Mouse (Mus musculus) liver, embryonic 12.5 days (tissue): ENCODE results near the gene Ppp6r2. TPM values are rescaled to one million over a fixed set of nuclear protein-coding genes. Genes with fewer than 3 reads are reported as not detected.

ENCODE experiments used
- ATAC-seq: fragments of 200-750 bp; cut with Nextera tagmentation; 2 replicates; pipeline ENCODE4 v1.8.0; 2017; ENCODE audit warnings: moderate number of reproducible peaks, mild to moderate bottlenecking, moderate library complexity
- H3K27ac ChIP-seq: fragments of 300-500 bp; sonication (generic); 2 replicates; pipeline ENCODE4 v1.5.1; 2016; ENCODE audit warnings: mild to moderate bottlenecking
- H3K27me3 ChIP-seq: fragments of 300-500 bp; sonication (generic); replicated peaks from 2 replicates; pipeline ENCODE4 v1.6.1; 2016; ENCODE audit warnings: mild to moderate bottlenecking, moderate library complexity
- H3K36me3 ChIP-seq: fragments of 300-500 bp; sonication (generic); 2 replicates; pipeline ENCODE4 v1.6.1; 2016; ENCODE audit warnings: mild to moderate bottlenecking, moderate library complexity
- H3K4me1 ChIP-seq: fragments of 300-500 bp; sonication (generic); 2 replicates; pipeline ENCODE4 v1.6.1; 2016
- H3K4me2 ChIP-seq: fragments of 300-500 bp; sonication (generic); 2 replicates; pipeline ENCODE4 v1.6.1; 2016; ENCODE audit warnings: mild to moderate bottlenecking, moderate library complexity
- H3K4me3 ChIP-seq: fragments of 300-500 bp; sonication (generic); 2 replicates; pipeline ENCODE4 v1.5.1; 2016; ENCODE audit warnings: mild to moderate bottlenecking, moderate library complexity
- H3K9ac ChIP-seq: fragments of 300-500 bp; sonication (generic); 2 replicates; pipeline ENCODE4 v1.6.1; 2016; ENCODE audit warnings: mild to moderate bottlenecking, moderate library complexity
- H3K9me3 ChIP-seq: fragments of 300-500 bp; sonication (generic); replicated peaks from 2 replicates; pipeline ENCODE4 v1.6.1; 2016; ENCODE audit warnings: mild to moderate bottlenecking, moderate library complexity
- WGBS: fragments of 180-500 bp; shearing (Covaris S2); methylation state at CpG from one replicate; pipeline ENCODE4 v1.1.7; 2016; ENCODE audit not compliant: insufficient replicate concordance; 5-methylcytosine and 5-hydroxymethylcytosine counted together
- polyA plus RNA-seq: library from polyadenylated mRNA; unstranded; fragments of >200 nt; fragmentation: Nextera tagmentation; extraction: Ambion mirVana; gene quantifications from 2 replicates; pipeline ENCODE4 v1.2.1, GENCODE M21; 2016

Gene Ppp6r2
- polyA plus RNA-seq, 1 experiment from 2014 or later = 21.4 TPM

GRCm38 (mm10) chr15:89315190-89315731 lies 103.9 kb downstream of the Ppp6r2 start, which contains the start of gene Sbf1:
Sbf1 (minus strand) TSS chr15:89315311.
- under 1% methylated on average over 37 of the region's 37 CpGs for WGBS
- H3K9ac ChIP-seq = peak within 1 kb of the TSS; percentile 88
- H3K4me1 ChIP-seq = peaks cover 53% of the 10 kb centered on the region

GRCm38 (mm10) chr15:89316146-89316545 lies 104.8 kb downstream of the Ppp6r2 start:
- H3K27ac ChIP-seq = no peak overlapping the region; the same call in 1 of the 2 replicates
- H3K9ac ChIP-seq = no peak overlapping the region
- peak overlapping the region; percentile 97 for H3K4me2 ChIP-seq
- no peaks in the 10 kb centered on the region for H3K36me3 ChIP-seq
- no peaks in the 10 kb centered on the region for H3K9me3 ChIP-seq
- peaks cover 52% of the 10 kb centered on the region for H3K4me1 ChIP-seq
- H3K4me3 ChIP-seq = no peak overlapping the region
- WGBS = 72% methylated on average over 11 of the region's 11 CpGs
- no peak for ATAC-seq
- H3K27me3 ChIP-seq = peaks cover 3% of the 10 kb centered on the region; the same call in 1 of the 2 replicates

More at GRCm38 (mm10) chr15:89315190-89315731, 103.9 kb downstream of the Ppp6r2 start, which contains the start of gene Sbf1:
- peak within 1 kb of the TSS; percentile 86 for H3K4me3 ChIP-seq
- H3K27ac ChIP-seq = peak within 1 kb of the TSS; percentile 75
- H3K36me3 ChIP-seq = no peaks in the 10 kb centered on the region
- peak; percentile 100 for ATAC-seq
- peak within 1 kb of the TSS; percentile 97 for H3K4me2 ChIP-seq
- no peaks in the 10 kb centered on the region for H3K27me3 ChIP-seq
- H3K9me3 ChIP-seq = no peaks in the 10 kb centered on the region

GRCm38 (mm10) chr15:89321264-89321663 lies 109.9 kb downstream of the Ppp6r2 start:
- WGBS = 27% methylated on average over 8 of the region's 8 CpGs
- H3K4me1 ChIP-seq = peaks cover 39% of the 10 kb centered on the region
- H3K36me3 ChIP-seq = no peaks in the 10 kb centered on the region
- H3K4me2 ChIP-seq = peak overlapping the region; percentile 53
- no peaks in the 10 kb centered on the region for H3K9me3 ChIP-seq
- H3K4me3 ChIP-seq = no peak overlapping the region
- H3K27ac ChIP-seq = peak overlapping the region; percentile 62; the same call in 1 of the 2 replicates
- peak overlapping the region; percentile 28; the same call in 1 of the 2 replicates for H3K9ac ChIP-seq
- peaks cover 38% of the 10 kb centered on the region for H3K27me3 ChIP-seq
- peak; percentile 60 for ATAC-seq

GRCm38 (mm10) chr15:89322670-89323522 lies 111.5 kb downstream of the Ppp6r2 start, which contains the start of gene Adm2:
Adm2 (plus strand) TSS chr15:89322720.
- Histone ChIP-seq H3K4me3 (peak within 1 kb of the TSS; percentile 57), H3K9me3 (no peaks in the 10 kb centered on the region), H3K27me3 (peaks cover 43% of the 10 kb centered on the region), H3K27ac (peak within 1 kb of the TSS; percentile 62; the same call in 1 of the 2 replicates), H3K4me2 (peak within 1 kb of the TSS; percentile 72), H3K9ac (peak within 1 kb of the TSS; percentile 69), H3K4me1 (peaks cover 39% of the 10 kb centered on the region), H3K36me3 (no peaks in the 10 kb centered on the region)
- ATAC-seq = peak; percentile 57
- WGBS = 8% methylated on average over 26 of the region's 26 CpGs

- Histone ChIP-seq H3K36me3 (no peaks in the 10 kb centered on the region), H3K27me3 (peaks cover 43% of the 10 kb centered on the region), H3K9ac (peak overlapping the region; percentile 69), H3K4me3 (peak overlapping the region; percentile 57), H3K9me3 (no peaks in the 10 kb centered on the region), H3K27ac (no peak overlapping the region), H3K4me1 (peaks cover 39% of the 10 kb centered on the region), H3K4me2 (peak overlapping the region; percentile 72)
- WGBS = 31% methylated on average over 4 of the region's 4 CpGs
- no peak for ATAC-seq
Measured at GRCm38 (mm10) chr15:89323656-89324055, 112.3 kb downstream of the Ppp6r2 start.

GRCm38 (mm10) chr15:89326441-89326840 lies 115.1 kb downstream of the Ppp6r2 start:
- Histone ChIP-seq H3K27ac (no peak overlapping the region), H3K4me3 (no peak overlapping the region), H3K9ac (no peak overlapping the region), H3K36me3 (no peaks in the 10 kb centered on the region), H3K9me3 (no peaks in the 10 kb centered on the region), H3K4me1 (peaks cover 27% of the 10 kb centered on the region), H3K27me3 (peaks cover 40% of the 10 kb centered on the region), H3K4me2 (no peak overlapping the region)
- WGBS = 61% methylated on average over 5 of the region's 5 CpGs
- no peak for ATAC-seq

- no peak within 1 kb of the TSS for H3K4me3 ChIP-seq
Measured at GRCm38 (mm10) chr15:89334271-89334670, 122.9 kb downstream of the Ppp6r2 start, which contains the start of gene Miox. Miox (plus strand) TSS chr15:89334398.

GRCm38 (mm10) chr15:89334774-89335537 lies 123.6 kb downstream of the Ppp6r2 start:
- Histone ChIP-seq H3K27ac (no peak overlapping the region), H3K4me3 (no peak overlapping the region), H3K9me3 (no peaks in the 10 kb centered on the region), H3K4me1 (no peaks in the 10 kb centered on the region), H3K36me3 (no peaks in the 10 kb centered on the region), H3K27me3 (peaks cover 9% of the 10 kb centered on the region; the same call in 1 of the 2 replicates), H3K4me2 (no peak overlapping the region), H3K9ac (no peak overlapping the region)
- no peak for ATAC-seq
- 72% methylated on average over 17 of the region's 17 CpGs for WGBS

More at GRCm38 (mm10) chr15:89334271-89334670, 122.9 kb downstream of the Ppp6r2 start, which contains the start of gene Miox:
- Histone ChIP-seq H3K9me3 (no peaks in the 10 kb centered on the region), H3K27ac (no peak within 1 kb of the TSS), H3K4me2 (no peak within 1 kb of the TSS), H3K9ac (no peak within 1 kb of the TSS), H3K27me3 (peaks cover 9% of the 10 kb centered on the region; the same call in 1 of the 2 replicates), H3K36me3 (no peaks in the 10 kb centered on the region), H3K4me1 (no peaks in the 10 kb centered on the region)
- 81% methylated on average over 7 of the region's 7 CpGs for WGBS
- ATAC-seq = no peak

- no peak overlapping the region for H3K4me3 ChIP-seq
- no peaks in the 10 kb centered on the region for H3K4me1 ChIP-seq
- H3K36me3 ChIP-seq = no peaks in the 10 kb centered on the region
- H3K9ac ChIP-seq = no peak overlapping the region
- H3K27me3 ChIP-seq = peaks cover 9% of the 10 kb centered on the region; the same call in 1 of the 2 replicates
- H3K4me2 ChIP-seq = no peak overlapping the region
- whole genome bisulfite sequencing = 73% methylated on average over 14 of the region's 14 CpGs
- H3K27ac ChIP-seq = no peak overlapping the region
- H3K9me3 ChIP-seq = no peaks in the 10 kb centered on the region
- no peak for ATAC-seq
Measured at GRCm38 (mm10) chr15:89336422-89336821, 125.1 kb downstream of the Ppp6r2 start.
